Mouse (Mus musculus) hindbrain, embryonic 10.5 days (tissue): ENCODE data around the gene Otulinl. TPM values are rescaled to one million over a fixed set of nuclear protein-coding genes. Genes with fewer than 3 reads are reported as not detected.

Experiments used
- DNase-seq: peaks from one replicate; pipeline ENCODE4 v3.0.0-alpha.2; 2017; ENCODE audit warnings: low spot score
- H3K27ac ChIP-seq: fragments of 300-500 bp; sonication (generic); 2 replicates; pipeline ENCODE4 v1.5.1; 2016; ENCODE audit warnings: mild to moderate bottlenecking, moderate library complexity
- H3K27me3 ChIP-seq: fragments of 300-500 bp; sonication (generic); 2 replicates; pipeline ENCODE4 v1.6.1; 2016; ENCODE audit warnings: mild to moderate bottlenecking; ENCODE audit not compliant: poor library complexity, insufficient read depth, severe bottlenecking
- H3K36me3 ChIP-seq: fragments of 300-500 bp; sonication (generic); 2 replicates; pipeline ENCODE4 v1.6.1; 2016; ENCODE audit warnings: mild to moderate bottlenecking, moderate library complexity
- H3K4me1 ChIP-seq: fragments of 300-500 bp; sonication (generic); replicated peaks from 2 replicates; pipeline ENCODE4 v1.6.1; 2016; ENCODE audit warnings: mild to moderate bottlenecking
- H3K4me3 ChIP-seq: fragments of 300-500 bp; sonication (generic); 2 replicates; pipeline ENCODE4 v1.5.1; 2016; ENCODE audit warnings: mild to moderate bottlenecking, moderate library complexity
- H3K9me3 ChIP-seq: fragments of 300-500 bp; sonication (generic); 2 replicates; pipeline ENCODE4 v1.6.1; 2016; ENCODE audit warnings: mild to moderate bottlenecking, moderate library complexity
- WGBS: fragments of 180-500 bp; shearing (Covaris S2); methylation state at CpG from one replicate; pipeline ENCODE4 v1.1.7; 2016; 5-methylcytosine and 5-hydroxymethylcytosine counted together
- polyA plus RNA-seq: library from polyadenylated mRNA; unstranded; fragments of >200 nt; fragmentation: Nextera tagmentation; extraction: Ambion mirVana; gene quantifications from 2 replicates; pipeline ENCODE4 v1.2.1, GENCODE M21; 2016

Otulinl gene
- polyA plus RNA-seq, 1 experiment from 2014 or later, result 8.2 TPM

GRCm38 (mm10) chr15:27675122-27675521 lies 6.3 kb downstream of the Otulinl start:
- Histone ChIP-seq H3K4me1 (peaks cover 31% of the 10 kb centered on the region), H3K27me3 (peaks cover 11% of the 10 kb centered on the region), H3K36me3 (no peaks in the 10 kb centered on the region), H3K27ac (no peak overlapping the region), H3K4me3 (no peak overlapping the region), H3K9me3 (no peaks in the 10 kb centered on the region)
- 91% methylated on average over 7 of the region's 7 CpGs for WGBS
- no peak for DNase-seq

- Histone ChIP-seq H3K27ac (no peak overlapping the region), H3K27me3 (peaks cover 6% of the 10 kb centered on the region), H3K36me3 (no peaks in the 10 kb centered on the region), H3K4me3 (no peak overlapping the region), H3K4me1 (peaks cover 31% of the 10 kb centered on the region), H3K9me3 (no peaks in the 10 kb centered on the region)
- DNase-seq, result no peak
- 88% methylated on average over 6 of the region's 6 CpGs for WGBS
Measured at GRCm38 (mm10) chr15:27674041-27674440, 7.3 kb downstream of the Otulinl start.

- 85% methylated on average over 6 of the region's 6 CpGs for WGBS
- no peaks in the 10 kb centered on the region for H3K9me3 ChIP-seq
- H3K36me3 ChIP-seq, result no peaks in the 10 kb centered on the region
- no peak overlapping the region for H3K4me3 ChIP-seq
- H3K27me3 ChIP-seq, result no peaks in the 10 kb centered on the region
- no peak overlapping the region for H3K27ac ChIP-seq
- no peak for DNase-seq
- H3K4me1 ChIP-seq, result peaks cover 31% of the 10 kb centered on the region
Measured at GRCm38 (mm10) chr15:27673151-27673550, 8.2 kb downstream of the Otulinl start.

GRCm38 (mm10) chr15:27672259-27672658 lies 9.1 kb downstream of the Otulinl start:
- Histone ChIP-seq H3K27me3 (no peaks in the 10 kb centered on the region), H3K4me1 (peaks cover 31% of the 10 kb centered on the region), H3K36me3 (no peaks in the 10 kb centered on the region), H3K9me3 (no peaks in the 10 kb centered on the region), H3K4me3 (no peak overlapping the region), H3K27ac (no peak overlapping the region)
- 66% methylated on average over 8 of the region's 8 CpGs for WGBS
- no peak for DNase-seq

GRCm38 (mm10) chr15:27671612-27672245 lies 9.7 kb downstream of the Otulinl start:
- Histone ChIP-seq H3K36me3 (no peaks in the 10 kb centered on the region), H3K27ac (no peak overlapping the region), H3K4me3 (no peak overlapping the region), H3K27me3 (no peaks in the 10 kb centered on the region), H3K4me1 (peaks cover 29% of the 10 kb centered on the region), H3K9me3 (no peaks in the 10 kb centered on the region)
- 88% methylated on average over 10 of the region's 10 CpGs for WGBS
- no peak for DNase-seq

- no peaks in the 10 kb centered on the region for H3K27me3 ChIP-seq
- no peaks in the 10 kb centered on the region for H3K36me3 ChIP-seq
- no peak for DNase-seq
- H3K27ac ChIP-seq, result no peak overlapping the region
- 89% methylated on average over 8 of the region's 8 CpGs for WGBS
- H3K4me3 ChIP-seq, result no peak overlapping the region
- peaks cover 20% of the 10 kb centered on the region for H3K4me1 ChIP-seq
- H3K9me3 ChIP-seq, result no peaks in the 10 kb centered on the region
Measured at GRCm38 (mm10) chr15:27670708-27671107, 10.7 kb downstream of the Otulinl start.

- no peak for DNase-seq
- H3K27me3 ChIP-seq, result no peaks in the 10 kb centered on the region
- no peaks in the 10 kb centered on the region for H3K36me3 ChIP-seq
- H3K4me1 ChIP-seq, result peaks cover 25% of the 10 kb centered on the region
- H3K27ac ChIP-seq, result no peak overlapping the region
- H3K4me3 ChIP-seq, result no peak overlapping the region
- no peaks in the 10 kb centered on the region for H3K9me3 ChIP-seq
- WGBS, result 82% methylated on average over 12 of the region's 12 CpGs
Measured at GRCm38 (mm10) chr15:27669931-27670411, 11.4 kb downstream of the Otulinl start.

GRCm38 (mm10) chr15:27669276-27669675 lies 12.1 kb downstream of the Otulinl start:
- DNase-seq, result no peak
- Histone ChIP-seq H3K4me1 (peaks cover 25% of the 10 kb centered on the region), H3K36me3 (no peaks in the 10 kb centered on the region), H3K27ac (no peak overlapping the region), H3K27me3 (no peaks in the 10 kb centered on the region), H3K4me3 (no peak overlapping the region), H3K9me3 (no peaks in the 10 kb centered on the region)
- WGBS, result 81% methylated on average over 4 of the region's 4 CpGs

- H3K27me3 ChIP-seq, result no peaks in the 10 kb centered on the region
- H3K9me3 ChIP-seq, result no peaks in the 10 kb centered on the region
- 90% methylated on average over 7 of the region's 7 CpGs for WGBS
- peaks cover 22% of the 10 kb centered on the region for H3K4me1 ChIP-seq
- no peaks in the 10 kb centered on the region for H3K36me3 ChIP-seq
- DNase-seq, result no peak
- H3K27ac ChIP-seq, result no peak overlapping the region
- no peak overlapping the region for H3K4me3 ChIP-seq
Measured at GRCm38 (mm10) chr15:27668557-27668956, 12.8 kb downstream of the Otulinl start.

- 87% methylated on average over 9 of the region's 9 CpGs for WGBS
- Histone ChIP-seq H3K4me1 (peaks cover 17% of the 10 kb centered on the region), H3K27ac (no peak overlapping the region), H3K4me3 (no peak overlapping the region), H3K27me3 (no peaks in the 10 kb centered on the region), H3K36me3 (no peaks in the 10 kb centered on the region), H3K9me3 (no peaks in the 10 kb centered on the region)
- no peak for DNase-seq
Measured at GRCm38 (mm10) chr15:27668001-27668461, 13.3 kb downstream of the Otulinl start.

- no peak overlapping the region for H3K4me3 ChIP-seq
- no peaks in the 10 kb centered on the region for H3K36me3 ChIP-seq
- no peak for DNase-seq
- no peaks in the 10 kb centered on the region for H3K9me3 ChIP-seq
- H3K4me1 ChIP-seq, result peaks cover 9% of the 10 kb centered on the region
- WGBS, result 76% methylated on average over 9 of the region's 9 CpGs
- H3K27me3 ChIP-seq, result no peaks in the 10 kb centered on the region
- no peak overlapping the region for H3K27ac ChIP-seq
Measured at GRCm38 (mm10) chr15:27666911-27667539, 14.4 kb downstream of the Otulinl start.

GRCm38 (mm10) chr15:27665392-27665911 lies 15.9 kb downstream of the Otulinl start:
- no peak overlapping the region for H3K27ac ChIP-seq
- H3K4me3 ChIP-seq, result no peak overlapping the region
- DNase-seq, result no peak
- H3K27me3 ChIP-seq, result no peaks in the 10 kb centered on the region
- no peaks in the 10 kb centered on the region for H3K36me3 ChIP-seq
- H3K9me3 ChIP-seq, result no peaks in the 10 kb centered on the region
- 68% methylated on average over 21 of the region's 21 CpGs for WGBS
- H3K4me1 ChIP-seq, result peaks cover 5% of the 10 kb centered on the region; the same call in 1 of the 2 replicates

- Histone ChIP-seq H3K27me3 (no peaks in the 10 kb centered on the region), H3K27ac (no peak overlapping the region), H3K9me3 (no peaks in the 10 kb centered on the region), H3K4me3 (no peak overlapping the region), H3K36me3 (no peaks in the 10 kb centered on the region), H3K4me1 (peaks cover 8% of the 10 kb centered on the region; the same call in 1 of the 2 replicates)
- DNase-seq, result no peak
- WGBS, result 92% methylated on average over 9 of the region's 9 CpGs
Measured at GRCm38 (mm10) chr15:27664126-27664525, 17.3 kb downstream of the Otulinl start.
